Comparison of ENCODE assay signal across 8 mouse cellular contexts in the genomic region with DNA sequence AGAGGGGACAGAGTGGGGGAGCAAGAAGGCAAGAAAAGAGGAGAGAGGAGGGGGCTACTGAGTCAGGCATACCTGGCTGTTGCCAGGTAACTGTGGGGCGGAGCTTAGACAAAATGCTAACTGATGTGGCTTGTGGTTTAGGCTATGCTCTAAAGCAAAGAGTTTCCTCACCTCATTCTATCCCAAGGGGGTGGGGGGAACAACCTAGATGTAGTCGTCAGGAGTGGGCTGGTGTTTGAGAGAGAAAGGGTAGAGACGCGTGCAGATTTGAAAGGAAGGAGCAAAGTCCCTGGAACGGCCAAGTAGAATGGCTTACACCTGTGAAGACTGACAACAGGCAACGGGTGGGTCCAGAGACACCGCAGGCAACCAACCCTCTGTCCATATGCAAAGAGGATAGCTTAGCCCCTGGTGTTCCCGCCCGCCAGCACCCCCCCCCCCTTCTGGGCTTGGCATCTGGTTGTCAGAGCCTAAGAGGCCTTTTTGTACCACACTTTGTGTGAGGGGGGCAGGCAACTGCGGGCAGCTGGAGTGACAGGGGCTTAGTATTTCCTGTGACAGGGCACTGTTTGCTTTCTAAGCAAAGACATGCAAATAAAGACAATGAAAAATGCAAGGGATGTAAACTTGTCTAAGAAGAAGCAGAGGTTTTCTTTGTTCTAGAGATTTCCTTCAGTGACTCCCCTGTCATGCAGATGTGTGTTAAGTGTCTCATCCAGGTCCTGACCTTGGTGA.
DNase-seq lines count a peak whose midpoint lies in the region; ATAC-seq and TF ChIP-seq lines count a peak whose summit lies in the region.
"Had no signal": no experiment of that assay in that cellular context is flagged by ENCODE, and none has a peak within 500 bp of the region (broad histone marks: within the 10 kb centered on the region; RNA-seq: fewer than 3 reads in every experiment).

No protein-coding gene starts in this region.

- H3K27ac ChIP-seq in neural tube, embryonic 13.5 days (replicated peaks) = no peak overlapping the region
- H3K27ac ChIP-seq in left cerebral cortex, adult 2 months = no peak overlapping the region
- H3K27ac ChIP-seq: macrophage had no signal

- H3K4me1 ChIP-seq in neural tube, embryonic 13.5 days (replicated peaks) = peaks cover 20% of the 10 kb centered on the region

- WGBS in neural tube, embryonic 13.5 days = 7% methylated on average over 10 of the region's 10 CpGs

- no peaks in the 10 kb centered on the region for H3K36me3 ChIP-seq in neural tube, embryonic 13.5 days

- ATAC-seq in neural tube, embryonic 13.5 days (ENCODE audit: low read depth) = 0 out of 2 replicates have a peak, but pooled peaks have one; percentile 24

- H3K4me3 ChIP-seq in neural tube, embryonic 13.5 days = no peak overlapping the region
- H3K4me3 ChIP-seq in left cerebral cortex, adult 2 months = no peak overlapping the region

- peak; percentile 99 for DNase-seq in ES-CJ7 (ENCODE audit: low read depth, low spot score)
- peak; percentile 26 for DNase-seq in embryo, embryonic 10 days (ENCODE audit: low spot score)
- peak; percentile 60 for DNase-seq in induced T-regulatory cell, adult 2 months (ENCODE audit: low read depth)
- no peak for DNase-seq in adrenal gland, postnatal 4 days (ENCODE audit: low spot score in 2 of 2)
- no peak for DNase-seq in urinary bladder, adult 2 months (ENCODE audit: low spot score)
- DNase-seq in left cerebral cortex, adult 2 months (ENCODE audit: extremely low spot score in 1 of 2, low spot score in 2 of 2) = no peak

- H3K27me3 ChIP-seq in neural tube, embryonic 13.5 days = no peaks in the 10 kb centered on the region

- no peaks in the 10 kb centered on the region for H3K9me3 ChIP-seq in neural tube, embryonic 13.5 days

- peak overlapping the region; percentile 4; the same call in 1 of the 2 replicates for H3K9ac ChIP-seq in neural tube, embryonic 13.5 days

- intact Hi-C loops in left cerebral cortex, adult 2 months (cut with DNase I) = no loop called here

- peak overlapping the region; percentile 35 for H3K4me2 ChIP-seq in neural tube, embryonic 13.5 days

- no peak for TF ChIP-seq CTCF in left cerebral cortex, adult 2 months (IDR thresholded peaks at IDR 0.05)

Comparison
In these comparisons a context has a peak if more than half of its experiments do, and no peak if none do; other contexts are left out.
1. DNase-seq: peak in ES-CJ7 (single experiment), embryo, embryonic 10 days (single experiment) and induced T-regulatory cell, adult 2 months (single experiment); none in adrenal gland, postnatal 4 days (0 of 2), urinary bladder, adult 2 months (single experiment) and left cerebral cortex, adult 2 months (0 of 2).